Mouse (Mus musculus) heart, embryonic 11.5 days (tissue): ENCODE measurements around the gene Hnrnpul1. TPM values are rescaled to one million over a fixed set of nuclear protein-coding genes. Genes with fewer than 3 reads are reported as not detected.
A peak's percentile ranks its signal among the peaks of the same experiment; 100 is the strongest.
"Not testable (repeated sequence)": the region's sequence is repeated elsewhere in the genome, so short reads cannot be mapped to it uniquely, and the experiment has no call there.

Experiments used
- ATAC-seq: fragments of 200-750 bp; cut with Nextera tagmentation; replicated peaks from 2 replicates; pipeline ENCODE4 v1.8.0; 2017; ENCODE audit warnings: moderate library complexity; ENCODE audit not compliant: insufficient number of reproducible peaks, low FRiP score, low TSS enrichment
- H3K27ac ChIP-seq: fragments of 300-500 bp; sonication (generic); 2 replicates; pipeline ENCODE4 v1.5.1; 2014; ENCODE audit warnings: mild to moderate bottlenecking, low read depth, low read length
- H3K27me3 ChIP-seq: fragments of 300-500 bp; sonication (generic); 2 replicates; pipeline ENCODE4 v1.6.1; 2014; ENCODE audit warnings: mild to moderate bottlenecking, low read length, mixed read lengths; ENCODE audit not compliant: control insufficient read depth, insufficient read depth
- H3K36me3 ChIP-seq: fragments of 300-500 bp; sonication (generic); 2 replicates; pipeline ENCODE4 v1.6.1; 2014; ENCODE audit warnings: mild to moderate bottlenecking, low read length, moderate library complexity, mixed read lengths; ENCODE audit not compliant: control insufficient read depth, insufficient read depth
- H3K4me1 ChIP-seq: fragments of 300-500 bp; sonication (generic); 2 replicates; pipeline ENCODE4 v1.6.1; 2014; ENCODE audit warnings: low read length; ENCODE audit not compliant: control insufficient read depth, insufficient read depth
- H3K4me2 ChIP-seq: fragments of 300-500 bp; sonication (generic); 2 replicates; pipeline ENCODE4 v1.6.1; 2014; ENCODE audit warnings: mild to moderate bottlenecking, moderate library complexity
- H3K4me3 ChIP-seq: fragments of 300-500 bp; sonication (generic); 2 replicates; pipeline ENCODE4 v1.5.1; 2014; ENCODE audit warnings: low read depth, low read length
- H3K9ac ChIP-seq: fragments of 300-500 bp; sonication (generic); 2 replicates; pipeline ENCODE4 v1.6.1; 2014; ENCODE audit warnings: mild to moderate bottlenecking, low read depth, low read length, moderate library complexity
- H3K9me3 ChIP-seq: fragments of 300-500 bp; sonication (generic); replicated peaks from 2 replicates; pipeline ENCODE4 v1.6.1; 2016; ENCODE audit warnings: low read length; ENCODE audit not compliant: control insufficient read depth
- WGBS: fragments of 180-500 bp; shearing (Covaris S2); extraction: QIAGEN DNeasy Blood & Tissue Kit; methylation state at CpG from one replicate; pipeline ENCODE4 v1.1.7; 2014; ENCODE audit not compliant: insufficient replicate concordance; 5-methylcytosine and 5-hydroxymethylcytosine counted together
- polyA plus RNA-seq: library from polyadenylated mRNA; unstranded; fragments of >200 nt; fragmentation: Nextera tagmentation; extraction: Ambion mirVana; gene quantifications from 2 replicates; pipeline ENCODE4 v1.2.1, GENCODE M21; 2014

Hnrnpul1 gene
- polyA plus RNA-seq, 1 experiment from 2014 or later = 53.3 TPM

DNA sequence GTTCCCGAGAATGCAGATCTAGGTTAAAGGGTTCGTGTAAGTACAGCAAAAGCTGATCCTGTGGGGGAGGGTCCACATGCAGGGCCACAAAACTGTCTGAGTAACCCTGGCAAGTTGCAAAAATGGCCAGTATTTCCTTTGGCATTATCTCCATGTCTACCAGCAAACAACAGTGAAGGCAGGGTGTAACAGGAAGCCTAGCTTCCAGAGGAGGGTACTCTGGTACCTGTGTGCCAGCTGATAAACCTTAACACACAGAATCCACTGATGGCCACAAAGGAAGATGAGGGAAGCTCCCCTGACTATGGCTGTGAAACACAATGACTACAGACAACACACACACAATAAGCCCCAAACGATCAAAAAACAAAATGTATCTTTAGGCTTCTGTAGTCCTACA, 16.3 kb downstream of the Hnrnpul1 start:
- no peaks in the 10 kb centered on the region for H3K9me3 ChIP-seq
- H3K4me2 ChIP-seq = no peak overlapping the region
- no peak for ATAC-seq
- no peak overlapping the region for H3K4me3 ChIP-seq
- H3K4me1 ChIP-seq = no peaks in the 10 kb centered on the region
- no peaks in the 10 kb centered on the region for H3K27me3 ChIP-seq
- no peak overlapping the region for H3K9ac ChIP-seq
- 84% methylated on average over 3 of the region's 3 CpGs for WGBS
- no peak overlapping the region for H3K27ac ChIP-seq
- peaks cover 74% of the 10 kb centered on the region for H3K36me3 ChIP-seq

DNA sequence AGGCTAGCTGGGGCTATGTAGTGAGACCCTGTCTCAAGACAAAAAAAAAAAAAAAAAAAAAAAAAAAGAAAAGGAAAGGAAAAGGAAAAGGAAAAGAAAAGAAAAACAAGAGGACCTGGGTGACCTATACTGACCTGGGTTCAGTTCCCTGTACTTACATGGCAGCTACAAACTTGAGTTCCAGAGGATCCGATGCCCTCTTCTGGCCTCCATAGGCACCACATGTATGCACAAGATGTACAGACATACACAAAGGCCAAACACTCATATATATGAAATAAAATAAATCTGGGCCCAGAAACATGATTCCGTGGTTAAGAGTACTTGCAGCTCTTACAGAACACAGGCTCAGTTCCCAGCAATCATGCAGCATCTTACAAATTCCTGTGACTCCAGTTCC, 17.6 kb downstream of the Hnrnpul1 start:
- Histone ChIP-seq H3K27ac (no peak overlapping the region), H3K9ac (no peak overlapping the region), H3K27me3 (no peaks in the 10 kb centered on the region), H3K36me3 (peaks cover 76% of the 10 kb centered on the region), H3K4me1 (no peaks in the 10 kb centered on the region), H3K4me3 (no peak overlapping the region), H3K9me3 (no peaks in the 10 kb centered on the region), H3K4me2 (no peak overlapping the region)
- ATAC-seq = no peak
- WGBS = 93% methylated on average over 2 of the region's 2 CpGs

DNA sequence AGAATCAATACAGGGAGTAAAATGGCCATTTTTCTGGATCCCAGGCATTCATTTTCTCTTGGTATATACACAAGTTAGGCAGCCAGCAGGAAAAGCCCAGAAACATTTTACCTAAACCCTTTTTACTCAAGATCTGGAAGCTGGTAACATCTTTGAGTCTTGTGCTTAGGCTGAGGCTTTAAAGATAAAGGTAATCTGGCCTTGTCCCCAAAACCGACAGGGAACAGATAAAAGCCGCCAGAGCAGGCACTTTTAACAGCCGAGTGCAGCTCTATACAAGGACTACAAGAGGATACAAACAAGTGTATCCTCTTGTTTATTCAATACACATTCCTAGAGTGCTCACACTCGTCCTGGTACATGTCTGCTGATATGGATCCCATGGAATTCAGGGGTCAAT, 19.6 kb downstream of the Hnrnpul1 start:
- no peak overlapping the region for H3K27ac ChIP-seq
- no peaks in the 10 kb centered on the region for H3K9me3 ChIP-seq
- no peak overlapping the region for H3K9ac ChIP-seq
- ATAC-seq = no peak
- 24% methylated on average over 4 of the region's 4 CpGs for WGBS
- no peak overlapping the region for H3K4me2 ChIP-seq
- no peaks in the 10 kb centered on the region for H3K4me1 ChIP-seq
- H3K27me3 ChIP-seq = no peaks in the 10 kb centered on the region
- H3K4me3 ChIP-seq = no peak overlapping the region
- H3K36me3 ChIP-seq = peaks cover 72% of the 10 kb centered on the region

DNA sequence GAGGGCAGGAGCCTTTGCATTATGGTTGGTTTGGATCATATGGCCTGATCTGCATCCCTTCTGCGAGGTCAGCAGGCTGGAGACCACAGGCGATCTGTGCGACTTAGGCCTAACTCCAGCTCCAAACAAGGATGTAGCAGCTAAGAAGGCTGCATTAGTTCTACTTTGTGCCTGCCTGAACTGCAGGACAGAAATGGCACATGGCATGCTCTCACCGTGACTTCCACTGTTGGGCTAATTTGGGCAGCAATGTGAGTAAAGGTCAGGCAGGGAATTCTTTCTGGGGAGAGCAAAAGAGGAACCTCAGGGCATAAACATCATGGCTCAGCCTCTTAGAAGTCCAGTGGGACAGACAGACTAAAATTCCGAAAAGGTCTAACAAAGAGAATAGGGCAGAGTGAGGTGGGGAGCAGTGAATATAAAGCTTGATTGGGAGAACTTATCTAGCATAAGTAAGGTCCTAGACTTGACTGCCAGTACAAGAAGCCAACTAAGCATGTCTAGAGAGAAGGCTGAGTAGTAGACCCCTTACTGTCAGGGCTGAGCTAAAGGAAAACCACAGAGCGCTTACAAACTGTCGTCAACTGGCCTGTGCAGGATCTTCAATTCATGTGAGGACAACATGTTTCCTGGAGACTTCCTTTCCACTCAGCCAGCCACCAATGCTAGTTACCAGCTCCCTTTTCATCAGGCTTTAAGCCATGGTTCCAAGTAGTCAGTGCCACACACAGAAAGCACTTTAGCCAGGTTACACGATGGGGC, 23.1 kb downstream of the Hnrnpul1 start:
- Histone ChIP-seq H3K4me1 (no peaks in the 10 kb centered on the region), H3K9ac (no peak overlapping the region), H3K36me3 (peaks cover 77% of the 10 kb centered on the region), H3K4me3 (no peak overlapping the region), H3K27ac (no peak overlapping the region), H3K4me2 (no peak overlapping the region), H3K9me3 (no peaks in the 10 kb centered on the region), H3K27me3 (no peaks in the 10 kb centered on the region)
- ATAC-seq = no peak
- 81% methylated on average over 8 of the region's 8 CpGs for WGBS

DNA sequence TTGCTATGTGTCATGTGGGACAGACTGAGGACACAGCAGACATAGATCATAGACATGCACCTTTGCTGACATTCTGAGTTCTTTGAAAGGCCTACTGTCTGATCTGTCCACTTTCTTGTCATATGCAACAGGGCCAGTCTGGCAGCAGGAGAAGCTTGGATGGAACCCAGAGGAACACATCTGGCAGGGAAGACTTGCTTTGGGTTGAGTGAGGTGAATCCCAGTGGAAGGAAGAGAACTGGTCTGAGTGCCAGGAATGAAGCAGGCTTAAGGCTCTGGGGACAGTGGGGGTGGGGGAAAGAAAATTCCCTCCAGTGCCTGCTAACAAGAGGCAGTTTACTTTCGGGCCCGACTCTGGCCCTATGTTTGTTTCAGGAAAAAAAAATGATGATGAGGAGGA, 24.7 kb downstream of the Hnrnpul1 start:
- no peak overlapping the region for H3K4me3 ChIP-seq
- no peak overlapping the region for H3K9ac ChIP-seq
- H3K9me3 ChIP-seq = no peaks in the 10 kb centered on the region
- no peaks in the 10 kb centered on the region for H3K4me1 ChIP-seq
- no peak for ATAC-seq
- H3K36me3 ChIP-seq = peaks cover 82% of the 10 kb centered on the region
- H3K27me3 ChIP-seq = no peaks in the 10 kb centered on the region
- 92% methylated on average over 2 of the region's 2 CpGs for WGBS
- H3K27ac ChIP-seq = 0 out of 2 replicates have a peak overlapping the region, but pooled peaks have one; percentile 22
- H3K4me2 ChIP-seq = no peak overlapping the region

DNA sequence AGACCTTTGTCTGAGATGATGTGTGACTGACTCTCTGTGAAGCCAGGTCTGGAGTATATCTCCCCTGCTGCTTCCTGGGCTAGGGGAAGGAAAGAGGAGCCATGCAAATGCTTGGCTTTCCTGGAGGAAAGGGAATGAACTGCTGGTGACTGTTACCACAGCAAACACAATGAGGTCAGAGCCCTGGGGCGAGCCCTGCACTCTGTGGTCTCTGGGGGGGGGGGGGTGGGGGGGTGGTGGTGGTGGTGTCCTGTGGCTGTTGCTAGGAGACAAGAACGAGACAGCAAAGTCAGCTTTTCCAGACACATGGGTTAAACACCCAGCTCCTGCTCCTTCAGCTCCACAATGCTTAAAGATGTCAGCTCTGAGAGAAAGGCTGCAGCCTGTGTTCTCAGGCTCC, 25.2 kb downstream of the Hnrnpul1 start:
- 45% methylated on average over 2 of the region's 2 CpGs for WGBS
- H3K9ac ChIP-seq = no peak overlapping the region
- H3K9me3 ChIP-seq = no peaks in the 10 kb centered on the region
- 0 out of 2 replicates have a peak overlapping the region, but pooled peaks have one; percentile 22 for H3K27ac ChIP-seq
- H3K4me1 ChIP-seq = no peaks in the 10 kb centered on the region
- H3K4me3 ChIP-seq = no peak overlapping the region
- H3K27me3 ChIP-seq = no peaks in the 10 kb centered on the region
- H3K36me3 ChIP-seq = peaks cover 82% of the 10 kb centered on the region
- ATAC-seq = no peak
- H3K4me2 ChIP-seq = no peak overlapping the region

DNA sequence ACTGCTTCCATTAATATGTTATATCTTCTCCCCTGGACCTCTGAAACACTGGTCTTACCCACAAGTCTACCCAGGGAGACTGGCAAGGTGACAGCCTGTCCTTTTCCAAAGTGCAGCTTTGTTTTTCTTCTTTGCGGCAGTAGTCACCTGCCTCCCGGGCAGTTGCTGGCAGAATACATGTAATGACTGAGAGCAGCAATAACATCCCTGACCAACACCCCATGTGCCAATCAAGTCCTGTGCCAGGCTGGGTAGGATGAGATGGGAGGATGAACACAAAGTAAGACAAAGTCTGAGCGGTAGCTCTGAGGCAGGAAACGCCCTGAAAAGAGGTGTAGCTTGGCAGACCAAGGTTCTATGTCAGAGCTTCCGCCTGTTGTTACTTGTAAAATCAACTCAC, 26.8 kb downstream of the Hnrnpul1 start:
- ATAC-seq = no peak
- 89% methylated on average over 5 of the region's 5 CpGs for WGBS

DNA sequence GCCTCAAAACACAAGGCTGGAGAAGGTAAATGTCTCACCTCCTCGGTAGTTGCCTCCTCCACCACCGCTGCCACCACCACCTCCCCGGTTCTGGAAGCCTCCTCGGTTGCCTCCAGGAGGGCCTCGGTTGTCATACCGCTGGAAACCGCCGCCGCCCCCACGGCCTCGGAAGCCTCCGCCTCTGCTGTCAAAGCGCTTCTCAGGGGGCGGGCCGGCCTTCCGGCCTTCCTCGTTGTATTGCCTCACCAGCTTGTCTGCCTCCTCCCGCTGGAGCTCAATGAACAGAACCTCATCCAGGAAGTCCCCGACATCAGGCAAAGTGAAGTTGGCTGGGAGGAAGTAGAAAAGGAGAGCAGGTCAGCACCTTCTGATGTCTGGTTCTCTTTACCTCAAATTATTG, 28.7 kb downstream of the Hnrnpul1 start:
- H3K9ac ChIP-seq = no peak overlapping the region
- H3K4me3 ChIP-seq = no peak overlapping the region
- no peaks in the 10 kb centered on the region for H3K9me3 ChIP-seq
- 84% methylated on average over 19 of the region's 19 CpGs for WGBS
- no peak overlapping the region for H3K27ac ChIP-seq
- H3K27me3 ChIP-seq = no peaks in the 10 kb centered on the region
- no peak overlapping the region for H3K4me2 ChIP-seq
- no peaks in the 10 kb centered on the region for H3K4me1 ChIP-seq
- peaks cover 76% of the 10 kb centered on the region for H3K36me3 ChIP-seq
- ATAC-seq = no peak

More for the DNA sequence above, 26.8 kb downstream of the Hnrnpul1 start:
- Histone ChIP-seq H3K9ac (no peak overlapping the region), H3K27ac (no peak overlapping the region), H3K4me1 (no peaks in the 10 kb centered on the region), H3K27me3 (no peaks in the 10 kb centered on the region), H3K4me3 (no peak overlapping the region), H3K4me2 (no peak overlapping the region), H3K36me3 (peaks cover 79% of the 10 kb centered on the region), H3K9me3 (no peaks in the 10 kb centered on the region)

DNA sequence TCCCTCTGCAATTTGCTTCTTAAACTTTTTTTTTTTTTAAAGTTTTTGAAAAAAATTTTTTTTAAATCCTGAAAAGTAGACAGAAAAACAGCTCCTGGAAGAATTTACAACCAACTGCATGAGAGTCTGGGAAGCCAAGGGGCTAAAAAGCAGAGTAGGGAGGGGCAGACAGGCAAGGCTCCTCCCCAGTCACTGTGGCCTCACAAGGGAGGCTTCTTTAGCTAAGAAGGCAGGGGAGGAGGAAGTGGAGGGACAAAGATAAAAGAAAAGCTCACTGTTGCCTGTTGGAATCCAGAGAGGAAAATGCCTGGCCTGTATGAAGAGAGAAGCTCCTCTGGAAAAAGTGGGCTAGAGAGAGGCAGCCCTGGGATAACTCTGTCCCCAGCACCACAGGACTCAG, 32.8 kb downstream of the Hnrnpul1 start:
- Histone ChIP-seq H3K4me1 (peaks cover 13% of the 10 kb centered on the region), H3K27ac (peak overlapping the region; percentile 18; the same call in 1 of the 2 replicates), H3K36me3 (peaks cover 44% of the 10 kb centered on the region)
- not testable (repeated sequence) for H3K4me2 ChIP-seq, H3K9ac ChIP-seq, H3K27me3 ChIP-seq, H3K9me3 ChIP-seq, ATAC-seq, H3K4me3 ChIP-seq
